9 mouse cellular contexts compared by ENCODE assay signal in the genomic region with DNA sequence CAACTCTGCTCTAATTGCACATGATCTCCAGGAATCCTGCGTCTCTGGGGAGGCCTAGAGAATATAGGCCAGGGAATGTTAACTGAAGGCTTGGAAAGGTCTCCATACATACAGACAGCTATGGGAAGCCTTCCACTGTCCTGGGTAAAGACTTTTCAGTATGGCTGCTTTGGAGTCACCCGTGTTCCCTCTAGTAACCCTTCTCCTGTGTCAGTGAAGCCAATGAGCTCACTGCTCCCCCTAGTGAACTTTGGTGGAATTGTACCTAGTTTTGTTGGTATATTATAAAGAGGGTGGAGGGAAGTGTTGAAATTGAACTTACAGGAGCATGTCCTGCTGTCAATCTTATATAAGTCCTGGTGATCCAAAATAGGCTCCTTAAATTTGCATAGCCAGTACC.
DNase-seq lines count a peak whose midpoint lies in the region; ATAC-seq and TF ChIP-seq lines count a peak whose summit lies in the region.
"Had no signal": no experiment of that assay in that cellular context is flagged by ENCODE, and none has a peak within 500 bp of the region (broad histone marks: within the 10 kb centered on the region; RNA-seq: fewer than 3 reads in every experiment).

No protein-coding gene starts in this region.

- peak; percentile 56 for DNase-seq in gastrocnemius, adult 18-20 months (ENCODE audit: low spot score)
- DNase-seq in gastrocnemius, adult 8-10 months (ENCODE audit: low spot score in 2 of 2) = no peak
- peak; percentile 13 for DNase-seq in thymus, adult 2 months
- no peak for DNase-seq in thymus, postnatal 36 days
- DNase-seq in forebrain, embryonic 11.5 days (ENCODE audit: low spot score) = peak; percentile 49
- DNase-seq in limb, embryonic 14.5 days (ENCODE audit: low spot score) = peak; percentile 66
- no peak for DNase-seq in right cerebral cortex, adult 18-20 months

- ATAC-seq in forebrain, embryonic 11.5 days (replicated peaks; ENCODE audit: low FRiP score) = peak; percentile 44
- ATAC-seq in limb, embryonic 14.5 days (ENCODE audit: low FRiP score, low read depth) = no peak
- no peak for ATAC-seq in monocyte, adult 5-6 weeks (replicated peaks; ENCODE audit: insufficient number of reproducible peaks, low FRiP score, low TSS enrichment, poor library complexity, severe bottlenecking)

- TF ChIP-seq CTCF in thymus, adult 2 months (IDR thresholded peaks at IDR 0.05; ENCODE audit: borderline replicate concordance, control insufficient read depth, extremely low read depth, insufficient read depth, low read length, poor library complexity) = no peak

- H3K36me3 ChIP-seq in thymus, adult 2 months (ENCODE audit: control insufficient read depth, insufficient read depth, low read length) = no peaks in the 10 kb centered on the region
- no peaks in the 10 kb centered on the region for H3K36me3 ChIP-seq in forebrain, embryonic 11.5 days (ENCODE audit: control insufficient read depth, insufficient read depth, low read length)
- H3K36me3 ChIP-seq in limb, embryonic 14.5 days (ENCODE audit: control insufficient read depth, insufficient read depth, low read length) = no peaks in the 10 kb centered on the region
- H3K36me3 ChIP-seq: hindbrain, embryonic 15.5 days had no signal

- 53% methylated on average over 2 of the region's 2 CpGs for WGBS in thymus, adult 2 months
- 55% methylated on average over 2 of the region's 2 CpGs for WGBS in forebrain, embryonic 11.5 days
- 42% methylated on average over 2 of the region's 2 CpGs for WGBS in limb, embryonic 14.5 days

- H3K4me3 ChIP-seq in thymus, adult 2 months (ENCODE audit: control insufficient read depth, insufficient read depth, low read length) = no peak overlapping the region
- no peak overlapping the region for H3K4me3 ChIP-seq in forebrain, embryonic 11.5 days (ENCODE audit: low read depth, low read length)
- no peak overlapping the region for H3K4me3 ChIP-seq in limb, embryonic 14.5 days (replicated peaks; ENCODE audit: low read length)
- H3K4me3 ChIP-seq: hindbrain, embryonic 15.5 days had no signal

- no peak overlapping the region for H3K9ac ChIP-seq in forebrain, embryonic 11.5 days (ENCODE audit: low read length)
- H3K9ac ChIP-seq in limb, embryonic 14.5 days (ENCODE audit: low read depth, low read length, severe bottlenecking) = no peak overlapping the region
- H3K9ac ChIP-seq: hindbrain, embryonic 15.5 days had no signal

- no peak for TF ChIP-seq POLR2A in thymus, adult 2 months (IDR thresholded peaks at IDR 0.05; ENCODE audit: control insufficient read depth, extremely low read depth, insufficient read depth, low read length, poor library complexity)
- no peak for TF ChIP-seq POLR2A in limb, embryonic 14.5 days (IDR thresholded peaks at IDR 0.05; ENCODE audit: borderline replicate concordance, extremely low read depth, insufficient read depth, insufficient read length)

- H3K9me3 ChIP-seq in forebrain, embryonic 11.5 days (ENCODE audit: control insufficient read depth, low read length) = no peaks in the 10 kb centered on the region
- no peaks in the 10 kb centered on the region for H3K9me3 ChIP-seq in limb, embryonic 14.5 days (ENCODE audit: control insufficient read depth, low read length)
- H3K9me3 ChIP-seq: hindbrain, embryonic 15.5 days had no signal

- H3K4me1 ChIP-seq in thymus, adult 2 months (replicated peaks; ENCODE audit: control insufficient read depth, insufficient read depth, low read length) = no peaks in the 10 kb centered on the region
- no peaks in the 10 kb centered on the region for H3K4me1 ChIP-seq in forebrain, embryonic 11.5 days (replicated peaks; ENCODE audit: control insufficient read depth, insufficient read depth, low read length)
- H3K4me1 ChIP-seq in limb, embryonic 14.5 days (ENCODE audit: control insufficient read depth, insufficient read depth, low read length) = no peaks in the 10 kb centered on the region
- H3K4me1 ChIP-seq: hindbrain, embryonic 15.5 days had no signal

- no peak overlapping the region for H3K27ac ChIP-seq in thymus, adult 2 months (ENCODE audit: control insufficient read depth, insufficient read depth, low read length)
- H3K27ac ChIP-seq in forebrain, embryonic 11.5 days (ENCODE audit: low read depth, low read length) = no peak overlapping the region
- H3K27ac ChIP-seq in limb, embryonic 14.5 days (replicated peaks; ENCODE audit: low read depth, low read length) = no peak overlapping the region
- H3K27ac ChIP-seq: hindbrain, embryonic 15.5 days had no signal

- no peak overlapping the region for H3K4me2 ChIP-seq in forebrain, embryonic 11.5 days (ENCODE audit: low read depth, low read length, severe bottlenecking)
- no peak overlapping the region for H3K4me2 ChIP-seq in limb, embryonic 14.5 days (replicated peaks; ENCODE audit: low read depth, low read length, severe bottlenecking)
- H3K4me2 ChIP-seq: hindbrain, embryonic 15.5 days had no signal

- H3K27me3 ChIP-seq in thymus, adult 2 months (ENCODE audit: control insufficient read depth, insufficient read depth, low read length) = no peaks in the 10 kb centered on the region
- no peaks in the 10 kb centered on the region for H3K27me3 ChIP-seq in forebrain, embryonic 11.5 days (ENCODE audit: control insufficient read depth, insufficient read depth, low read length)
- no peaks in the 10 kb centered on the region for H3K27me3 ChIP-seq in limb, embryonic 14.5 days (ENCODE audit: control insufficient read depth, insufficient read depth, low read length)
- H3K27me3 ChIP-seq: hindbrain, embryonic 15.5 days had no signal

Comparison
In these comparisons a context has a peak if more than half of its experiments do, and no peak if none do; other contexts are left out.
1. DNase-seq: peak in gastrocnemius, adult 18-20 months (single experiment), thymus, adult 2 months (single experiment), forebrain, embryonic 11.5 days (single experiment) and limb, embryonic 14.5 days (single experiment); none in gastrocnemius, adult 8-10 months (0 of 2), thymus, postnatal 36 days (0 of 2) and right cerebral cortex, adult 18-20 months (single experiment).